Mouse (Mus musculus) ES-E14 (cell line): ENCODE results near the gene Aldh16a1. TPM values are rescaled to one million over a fixed set of nuclear protein-coding genes. Genes with fewer than 3 reads are reported as not detected.
A peak's percentile ranks its signal among the peaks of the same experiment; 100 is the strongest.

Source experiments
- DNase-seq: peaks from one replicate; pipeline ENCODE4 v3.0.0-alpha.2; 2013; ENCODE audit warnings: low read depth, low spot score
- H3K27ac ChIP-seq: 2 replicates; pipeline ENCODE4 v1.5.1; 2012; ENCODE audit warnings: low read depth, mild to moderate bottlenecking, low read length, moderate library complexity, mixed read lengths; ENCODE audit not compliant: poor library complexity, insufficient read depth, severe bottlenecking
- H3K36me3 ChIP-seq: 2 replicates; pipeline ENCODE4 v1.6.1; 2012; ENCODE audit warnings: mild to moderate bottlenecking, low read length, moderate library complexity, mixed read lengths; ENCODE audit not compliant: control insufficient read depth, poor library complexity, insufficient read depth, severe bottlenecking
- H3K4me1 ChIP-seq, 2 experiments: fragments of 150-350 bp in 1 of 2; sonication (generic) in 1 of 2; 2 replicates each; pipeline ENCODE4 v1.6.1; 2012; ENCODE audit warnings: low read length in 2 of 2, mild to moderate bottlenecking in 1 of 2, mixed read lengths in 1 of 2; ENCODE audit not compliant: control insufficient read depth in 2 of 2, insufficient read depth in 2 of 2, poor library complexity in 1 of 2
- H3K4me3 ChIP-seq, 2 experiments: fragments of 150-350 bp in 1 of 2; sonication (generic) in 1 of 2; 2 replicates each; pipeline ENCODE4 v1.5.1; 2012; ENCODE audit warnings: low read length in 2 of 2, low read depth in 1 of 2, mild to moderate bottlenecking in 1 of 2, mixed read lengths in 1 of 2; ENCODE audit not compliant: insufficient read depth in 1 of 2, poor library complexity in 1 of 2, severe bottlenecking in 1 of 2
- H3K9ac ChIP-seq: 2 replicates; pipeline ENCODE4 v1.6.1; 2012; ENCODE audit warnings: low read depth, mild to moderate bottlenecking, low read length, mixed read lengths; ENCODE audit not compliant: poor library complexity, insufficient read depth, severe bottlenecking
- H3K9me3 ChIP-seq: fragments of 150-350 bp; sonication (generic); 2 replicates; pipeline ENCODE4 v1.6.1; 2012; ENCODE audit warnings: low read depth, mild to moderate bottlenecking, low read length; ENCODE audit not compliant: control insufficient read depth, insufficient read depth
- CHD2 ChIP-seq: IDR thresholded peaks from 2 replicates; pipeline ENCODE4 v1.6.1; 2014; ENCODE audit warnings: mild to moderate bottlenecking, low read depth, low read length, inconsistent platforms
- HCFC1 ChIP-seq: IDR thresholded peaks from 2 replicates; pipeline ENCODE4 v1.6.1; 2012; ENCODE audit warnings: low read length, inconsistent platforms, borderline replicate concordance; ENCODE audit not compliant: insufficient read depth
- MAFK ChIP-seq: IDR thresholded peaks from 2 replicates; pipeline ENCODE4 v1.6.1; 2014; ENCODE audit warnings: mild to moderate bottlenecking, low read depth, low read length, inconsistent platforms; ENCODE audit not compliant: insufficient read depth
- ZC3H11A ChIP-seq: IDR thresholded peaks from 2 replicates; pipeline ENCODE4 v1.6.1; 2012; ENCODE audit warnings: low read depth, mild to moderate bottlenecking, inconsistent platforms, low read length, borderline replicate concordance
- ZNF384 ChIP-seq: IDR thresholded peaks from 2 replicates; pipeline ENCODE4 v1.6.1; 2012; ENCODE audit warnings: low read depth, low read length, inconsistent platforms
- in situ Hi-C, 2 experiments: fragments of 600-800 bp; cut with MboI; formaldehyde crosslinking; loops; one replicate each; pipeline ENCODE4 v1.15.1; 2025; ENCODE audit warnings: low sequenced_read_pairs in 2 of 2, inconsistent platforms in 1 of 2; ENCODE audit not compliant: unreplicated experiment in 2 of 2
- total RNA-seq: library from RNA; depleted of rRNA; stranded (reverse); fragments of 300-350 nt; gene quantifications from 2 replicates; pipeline ENCODE4 v1.2.3, GENCODE M21; 2012

Gene Aldh16a1
- total RNA-seq, 1 experiment: 108 TPM

GRCm38 (mm10) chr7:45138403-45138802, 16.0 kb downstream of the Aldh16a1 start:
- no peak overlapping the region for H3K4me3 ChIP-seq
- TF ChIP-seq ZNF384 (no peak), HCFC1 (no peak), ZC3H11A (no peak), MAFK (no peak), CHD2 (no peak)
- no peak overlapping the region for H3K27ac ChIP-seq
- H3K9ac ChIP-seq: no peak overlapping the region
- no peaks in the 10 kb centered on the region for H3K9me3 ChIP-seq
- H3K4me1 ChIP-seq: peaks cover 0 to 11% of the 10 kb centered on the region in 2 experiments; a peak in 1 of 4 replicates
- no peak for DNase-seq
- peaks cover 19% of the 10 kb centered on the region for H3K36me3 ChIP-seq
- in situ Hi-C loops: no loop called here

GRCm38 (mm10) chr7:45137171-45138006, 17.0 kb downstream of the Aldh16a1 start:
- no peak overlapping the region for H3K27ac ChIP-seq
- in situ Hi-C loops: no loop called here
- H3K36me3 ChIP-seq: peaks cover 10% of the 10 kb centered on the region
- H3K9me3 ChIP-seq: no peaks in the 10 kb centered on the region
- no peak overlapping the region for H3K4me3 ChIP-seq
- no peak for TF ChIP-seq HCFC1
- TF ChIP-seq ZC3H11A: no peak
- no peak for TF ChIP-seq ZNF384
- no peak for TF ChIP-seq MAFK
- no peak for TF ChIP-seq CHD2
- DNase-seq: no peak
- peaks cover 0 to 11% of the 10 kb centered on the region in 2 experiments; a peak in 1 of 4 replicates for H3K4me1 ChIP-seq
- H3K9ac ChIP-seq: no peak overlapping the region

- H3K9ac ChIP-seq: peak within 1 kb of the TSS; percentile 55; the same call in 1 of the 2 replicates
- TF ChIP-seq MAFK (no peak), ZNF384 (no peak), CHD2 (no peak), HCFC1 (no peak), ZC3H11A (peak; percentile 42; the same call in 1 of the 2 replicates)
- H3K36me3 ChIP-seq: no peaks in the 10 kb centered on the region
- in situ Hi-C loops: no loop called here
- H3K4me1 ChIP-seq: peaks cover 0 to 18% of the 10 kb centered on the region in 2 experiments; a peak in 1 of 4 replicates
- peak within 1 kb of the TSS; percentile 38 to 56; a peak in 3 of 4 replicates for H3K4me3 ChIP-seq
- no peaks in the 10 kb centered on the region for H3K9me3 ChIP-seq
- peak; percentile 63 for DNase-seq
- H3K27ac ChIP-seq: no peak within 1 kb of the TSS
Observed at GRCm38 (mm10) chr7:45135993-45136567, 18.3 kb downstream of the Aldh16a1 start, which contains the start of the genes Gm45713 and Flt3l. Gene Gm45713, minus strand, starts transcription at chr7:45136231. Gene Flt3l, minus strand, starts transcription at chr7:45136432.

GRCm38 (mm10) chr7:45135370-45135769, 19.0 kb downstream of the Aldh16a1 start:
- Histone ChIP-seq H3K36me3 (no peaks in the 10 kb centered on the region), H3K4me1 (peaks cover 0 to 20% of the 10 kb centered on the region in 2 experiments; a peak in 1 of 4 replicates), H3K9me3 (no peaks in the 10 kb centered on the region), H3K9ac (no peak overlapping the region), H3K4me3 (no peak overlapping the region), H3K27ac (no peak overlapping the region)
- DNase-seq: no peak
- in situ Hi-C loops: no loop called here
- TF ChIP-seq HCFC1 (no peak), ZNF384 (no peak), MAFK (no peak), ZC3H11A (no peak), CHD2 (no peak)
